Mouse (Mus musculus): ENCODE data around the gene Bad.

The Bad gene

DNA sequence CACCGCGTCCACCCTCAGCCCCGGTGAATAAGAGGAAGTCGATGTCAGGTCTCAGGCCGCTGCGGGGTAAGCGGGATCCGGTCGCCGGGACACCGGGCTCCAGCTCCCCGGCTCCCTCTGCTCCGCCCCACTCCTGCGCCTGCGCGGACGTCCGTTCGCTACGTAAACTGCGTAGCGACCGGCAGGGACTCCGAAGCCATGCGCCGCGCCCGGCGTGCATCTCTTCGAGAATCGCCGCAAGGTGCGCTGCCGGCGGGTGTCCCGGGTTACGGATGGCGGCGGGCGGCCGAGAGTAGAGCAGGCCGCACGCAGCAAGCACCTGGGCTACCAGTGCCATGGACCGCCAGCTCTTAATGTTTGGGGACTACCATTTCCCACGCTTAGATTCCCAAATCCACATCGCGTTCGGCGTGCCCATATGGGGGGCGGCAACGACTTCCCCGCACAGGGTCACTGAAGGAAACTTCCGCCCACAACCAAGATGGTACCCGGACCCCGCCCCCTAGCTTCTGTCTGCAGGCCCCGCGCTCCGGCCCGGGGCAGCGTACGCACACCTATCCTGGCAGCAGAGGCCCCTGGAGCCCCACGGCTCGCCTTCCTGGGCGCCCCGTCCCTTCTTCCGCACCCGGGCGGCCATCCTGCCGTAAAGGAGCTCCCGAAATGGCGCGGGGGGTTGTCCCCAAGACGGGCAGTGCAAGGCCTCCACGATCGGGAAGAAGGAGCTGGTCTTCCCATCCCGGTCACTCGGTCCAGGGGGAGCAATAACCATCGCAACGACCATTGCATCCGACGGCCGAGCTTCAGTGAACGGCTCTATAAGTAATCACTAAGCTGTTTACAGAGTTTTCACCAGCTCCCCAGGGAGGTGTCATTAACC, at the start of gene Bad:
Bad (plus strand) TSS at position 490 of the 877 bp plus-strand sequence.
- no peak for DNase-seq (ENCODE audit: extremely low read depth, low read depth)

- no peak for DNase-seq (ENCODE audit: extremely low read depth, low read depth)
These were observed 49.1 kb upstream of the Bad start for GRCm38 (mm10) chr19:6892512-6892911.

GRCm38 (mm10) chr19:6893731-6894451, 47.8 kb upstream of the Bad start:
- DNase-seq (ENCODE audit: extremely low read depth, low read depth), result peak; percentile 97

- DNase-seq (ENCODE audit: extremely low read depth, low read depth), result peak; percentile 77
These were observed 45.9 kb upstream of the Bad start for GRCm38 (mm10) chr19:6895608-6896305.

DNA sequence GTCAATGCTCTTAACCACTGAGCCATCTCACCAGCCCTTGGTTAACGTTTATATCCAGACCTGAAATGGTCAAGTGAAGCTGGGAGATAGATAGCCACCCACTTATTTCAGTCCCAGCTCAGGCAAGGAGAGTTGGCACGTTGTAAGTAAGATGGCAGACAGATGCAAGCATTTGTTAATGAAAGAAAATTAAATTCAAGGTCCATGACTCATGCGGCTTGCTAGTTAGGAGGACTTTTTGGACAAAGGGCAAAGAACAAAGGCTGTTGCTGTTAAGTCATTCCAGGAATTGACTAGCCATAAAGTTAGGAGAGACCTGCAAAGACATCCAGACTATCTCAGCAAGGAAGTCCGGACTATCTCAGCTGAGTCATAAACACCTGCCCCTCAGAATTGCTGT, 42.0 kb upstream of the Bad start:
- no peak for DNase-seq (ENCODE audit: extremely low read depth, low read depth)

GRCm38 (mm10) chr19:6903031-6903430, 38.6 kb upstream of the Bad start:
- no peak for DNase-seq (ENCODE audit: extremely low read depth, low read depth)

GRCm38 (mm10) chr19:6904846-6905245, 36.8 kb upstream of the Bad start:
- no peak for DNase-seq (ENCODE audit: extremely low read depth, low read depth)

DNA sequence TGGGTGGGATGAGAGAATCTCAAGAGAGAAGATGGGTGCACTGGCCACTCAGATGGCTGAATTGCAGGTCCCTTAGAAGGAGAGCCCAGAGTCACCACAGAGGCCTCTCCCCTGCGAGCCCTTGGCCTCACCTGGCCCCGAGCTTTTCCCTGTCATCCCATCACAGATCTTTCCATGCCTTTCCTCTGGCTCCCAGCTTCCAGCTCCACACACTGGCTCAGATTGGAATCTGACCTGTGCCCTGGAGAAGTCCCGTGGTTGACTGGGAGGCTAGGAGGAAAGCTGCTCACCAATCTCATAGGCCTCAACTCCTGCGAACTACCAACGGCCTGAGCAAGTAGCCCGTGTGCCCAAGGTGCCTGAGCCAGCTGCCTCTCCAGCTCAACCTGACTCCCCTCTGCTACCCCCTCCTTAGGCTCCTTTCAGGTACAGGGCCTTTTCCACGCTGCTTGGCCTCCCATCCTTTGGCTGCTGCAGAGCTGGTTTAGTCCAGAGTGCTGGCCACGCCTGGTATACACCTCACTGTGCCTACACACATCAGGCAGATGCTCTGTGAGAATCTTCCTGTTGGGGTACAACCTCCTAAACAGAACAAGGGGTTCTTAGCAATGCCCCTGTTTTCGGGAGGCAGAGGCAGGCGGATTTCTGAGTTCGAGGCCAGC, 36.0 kb upstream of the Bad start:
- DNase-seq (ENCODE audit: extremely low read depth, low read depth), result no peak

DNA sequence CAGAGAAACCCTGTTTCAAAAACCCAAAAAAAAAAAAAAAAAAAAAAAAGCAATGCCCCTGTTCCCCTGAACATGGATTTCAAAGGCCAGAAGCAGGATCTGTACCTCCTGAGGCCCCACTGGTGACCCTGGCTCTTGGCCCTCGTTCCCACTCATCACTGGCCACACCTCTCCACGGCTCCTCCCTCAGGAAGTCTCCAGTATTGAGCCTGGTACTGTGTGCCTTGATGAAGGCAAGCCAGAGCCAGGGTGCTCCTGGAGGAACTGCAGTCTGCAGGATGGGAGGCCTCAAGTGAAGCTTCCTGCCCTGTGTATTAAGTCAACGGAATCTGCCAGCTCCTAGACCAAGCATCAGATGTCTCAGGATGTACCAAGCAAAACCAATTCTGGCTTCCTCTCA, 35.5 kb upstream of the Bad start:
- DNase-seq (ENCODE audit: extremely low read depth, low read depth), result no peak

DNA sequence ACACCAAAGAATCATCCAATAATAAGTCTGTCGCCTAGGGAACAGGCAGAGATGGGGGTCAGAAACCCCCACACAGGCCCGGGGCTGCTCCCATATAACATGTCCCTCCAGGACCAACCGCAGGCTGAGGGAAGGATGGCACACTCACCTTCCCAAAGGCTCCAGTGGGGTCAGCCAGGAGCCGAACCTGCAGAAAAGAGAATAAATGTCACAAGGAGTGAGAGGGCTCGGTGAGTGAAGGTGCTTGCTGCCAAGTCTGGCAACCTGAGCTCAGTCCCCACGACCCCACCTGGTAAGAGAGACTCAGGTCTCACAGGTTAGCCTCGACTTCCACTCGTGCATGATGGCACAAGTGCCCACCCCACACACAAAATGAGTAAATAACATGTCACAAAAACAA, 34.6 kb upstream of the Bad start:
- DNase-seq (ENCODE audit: extremely low read depth, low read depth), result no peak

- no peak for DNase-seq (ENCODE audit: extremely low read depth, low read depth)
These were observed 33.7 kb upstream of the Bad start for GRCm38 (mm10) chr19:6907811-6908540.

DNA sequence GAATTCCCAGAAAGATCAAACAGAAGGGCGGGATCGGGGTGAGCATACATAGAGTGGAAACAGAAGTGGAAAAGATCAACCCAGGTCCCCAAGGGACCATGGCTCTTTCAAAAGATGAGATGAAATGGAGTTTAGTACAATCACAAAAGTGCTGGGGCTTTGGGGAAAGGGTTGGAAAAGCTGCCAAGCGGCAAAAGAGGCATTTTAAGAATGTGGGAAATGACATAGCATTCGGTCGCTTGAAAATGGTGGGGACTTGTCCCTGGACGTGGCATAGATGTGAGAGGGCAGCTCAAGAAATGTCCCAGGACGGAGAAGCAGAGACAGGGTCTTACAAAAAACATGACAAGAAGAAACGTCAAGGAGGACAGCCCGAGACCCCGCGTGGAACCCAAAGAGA, 32.6 kb upstream of the Bad start:
- DNase-seq (ENCODE audit: extremely low read depth, low read depth), result no peak

DNA sequence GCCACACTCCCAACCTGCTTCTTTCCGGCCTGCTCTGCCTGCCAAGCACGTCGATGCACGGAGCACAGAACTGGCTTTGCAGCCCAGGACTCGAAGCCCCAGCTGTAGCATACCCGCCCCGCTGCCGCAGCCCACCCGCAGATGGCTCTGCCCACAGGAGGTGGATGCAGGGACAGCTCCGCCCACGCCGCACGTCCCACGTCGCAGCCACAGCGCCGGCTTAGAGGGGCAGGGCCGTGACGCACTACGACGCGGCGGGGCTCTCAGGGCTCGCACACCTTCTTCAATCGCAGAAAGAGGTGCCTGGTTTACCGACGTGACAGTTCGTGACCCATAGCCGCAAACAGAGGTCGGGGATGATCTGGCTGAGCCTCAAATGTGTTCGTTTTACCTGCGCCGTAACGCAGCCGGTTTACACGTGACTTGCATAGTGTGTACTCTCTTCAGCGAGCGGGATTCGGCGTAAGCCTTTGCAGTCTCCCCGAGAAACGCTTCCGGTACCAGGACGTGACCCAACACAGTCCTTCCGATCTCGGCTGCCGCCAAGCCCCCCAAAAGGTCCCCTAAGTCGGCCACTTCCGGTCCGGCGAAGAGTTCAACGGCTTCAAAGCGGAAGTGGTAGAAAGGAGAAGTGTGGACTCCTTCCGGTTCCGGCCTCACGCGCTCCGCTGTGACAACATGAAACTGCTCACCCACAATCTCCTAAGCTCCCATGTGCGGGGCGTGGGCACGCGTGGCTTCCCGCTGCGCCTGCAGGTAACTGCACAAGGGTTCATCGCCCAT, 32.0 kb upstream of the Bad start, which contains the start of the genes Trmt112 and Prdx5:
Trmt112 (plus strand) TSS at position 192 of the 783 bp plus-strand sequence.
Prdx5 (minus strand) TSS at position 600 of the 783 bp plus-strand sequence.
- peak; percentile 97 for DNase-seq (ENCODE audit: extremely low read depth, low read depth)

GRCm38 (mm10) chr19:6910306-6910705, 31.4 kb upstream of the Bad start:
- DNase-seq (ENCODE audit: extremely low read depth, low read depth), result peak; percentile 21

GRCm38 (mm10) chr19:6911101-6912074, 30.3 kb upstream of the Bad start:
- no peak for DNase-seq (ENCODE audit: extremely low read depth, low read depth)

GRCm38 (mm10) chr19:6912205-6912970, 29.3 kb upstream of the Bad start:
- no peak for DNase-seq (ENCODE audit: extremely low read depth, low read depth)

GRCm38 (mm10) chr19:6913036-6913435, 28.6 kb upstream of the Bad start:
- DNase-seq (ENCODE audit: extremely low read depth, low read depth), result no peak

DNA sequence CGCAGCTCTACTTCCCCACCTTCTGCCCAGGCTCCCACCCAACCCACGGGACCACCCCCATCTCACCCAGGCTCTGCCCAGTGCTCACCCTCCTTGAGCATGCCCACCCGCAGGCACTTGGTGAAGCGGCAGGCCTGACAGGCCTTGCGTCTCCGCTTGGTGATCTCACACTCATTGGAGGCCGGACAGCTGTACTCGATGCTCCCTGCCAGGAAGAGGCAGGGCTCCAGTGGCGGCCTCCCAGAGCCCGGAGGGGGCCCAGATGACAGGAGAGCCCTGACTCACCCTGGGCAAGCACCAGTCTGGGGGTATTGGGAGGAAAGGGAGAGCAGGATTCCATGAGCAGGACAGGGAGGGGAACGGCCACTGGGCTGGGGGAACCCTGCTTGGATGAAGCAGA, 27.7 kb upstream of the Bad start:
- no peak for DNase-seq (ENCODE audit: extremely low read depth, low read depth)
